Mouse (Mus musculus) granulocyte monocyte progenitor cell, adult 5-6 weeks (primary cell): ENCODE results near the gene Dazap1. TPM values are rescaled to one million over a fixed set of nuclear protein-coding genes. Genes with fewer than 3 reads are reported as not detected.

Experiments used
- ATAC-seq: replicated peaks from 2 replicates; pipeline ENCODE4 v1.8.0; 2016; ENCODE audit warnings: mild to moderate bottlenecking, moderate TSS enrichment, inconsistent platforms; ENCODE audit not compliant: poor library complexity, severe bottlenecking
- total RNA-seq, 2 experiments: library from RNA; stranded (forward) in 1 of 2; stranded (reverse) in 1 of 2; fragments of 200-712, 200-1000 nt in 1 of 2; fragments of >200 nt in 1 of 2; fragmentation: Nextera tagmentation in 1 of 2; gene quantifications; 2 replicates each; pipeline ENCODE4 v1.2.3; 2014 to 2017

The Dazap1 gene
- total RNA-seq, 2 experiments from 2014 or later = 128 to 157 TPM

DNA sequence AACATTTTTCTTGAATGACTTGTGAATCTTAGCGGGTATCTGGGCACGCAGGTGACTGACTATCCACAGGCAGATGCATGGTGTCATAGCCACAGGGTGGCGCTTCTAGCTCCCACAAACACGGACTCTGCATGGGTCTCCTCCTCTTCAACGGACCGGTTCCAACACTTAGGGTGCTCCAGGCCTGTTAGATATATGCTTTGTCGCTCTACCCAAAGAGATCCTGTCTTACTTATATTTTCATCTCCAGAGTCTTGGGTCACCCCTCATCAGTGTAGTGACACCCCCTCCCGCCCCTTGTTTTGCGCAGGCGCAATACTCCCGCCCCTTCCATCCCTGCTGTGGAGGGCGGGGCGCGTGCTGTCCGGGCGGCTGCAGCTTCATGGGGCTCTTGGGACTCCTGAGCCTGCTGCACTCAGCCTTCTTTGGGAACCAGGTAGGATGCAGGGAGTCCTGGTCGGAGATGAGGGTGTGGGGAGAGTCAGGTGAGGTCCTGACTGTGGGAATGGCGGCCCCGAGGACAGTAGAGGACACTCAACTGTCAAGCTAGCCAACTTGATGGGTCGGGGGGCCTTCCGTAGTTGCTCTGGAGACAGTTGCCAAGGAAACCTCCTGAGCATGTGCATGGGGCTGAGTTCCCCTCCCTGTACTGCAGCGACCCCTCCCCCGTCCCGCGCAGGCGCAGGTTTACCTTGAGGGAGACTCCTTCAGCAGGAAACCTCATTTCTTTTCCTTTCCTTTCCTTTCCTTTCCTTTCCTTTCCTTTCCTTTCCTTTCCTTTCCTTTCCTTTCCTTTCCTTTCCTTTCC lies 34.5 kb downstream of the Dazap1 start, which contains the start of gene Apc2:
Gene Apc2, plus strand, starts transcription at position 360 of the 808 bp plus-strand sequence.
- peak; percentile 40 for ATAC-seq

GRCm38 (mm10) chr10:80296824-80297223 lies 35.5 kb downstream of the Dazap1 start:
- no peak for ATAC-seq

- ATAC-seq = no peak
These were observed 36.3 kb downstream of the Dazap1 start for GRCm38 (mm10) chr10:80297526-80298133.

- peak; percentile 33; the same call in 1 of the 2 replicates for ATAC-seq
These were observed 37.4 kb downstream of the Dazap1 start for GRCm38 (mm10) chr10:80298571-80299281.

GRCm38 (mm10) chr10:80299301-80299700 lies 38.0 kb downstream of the Dazap1 start:
- ATAC-seq = no peak

DNA sequence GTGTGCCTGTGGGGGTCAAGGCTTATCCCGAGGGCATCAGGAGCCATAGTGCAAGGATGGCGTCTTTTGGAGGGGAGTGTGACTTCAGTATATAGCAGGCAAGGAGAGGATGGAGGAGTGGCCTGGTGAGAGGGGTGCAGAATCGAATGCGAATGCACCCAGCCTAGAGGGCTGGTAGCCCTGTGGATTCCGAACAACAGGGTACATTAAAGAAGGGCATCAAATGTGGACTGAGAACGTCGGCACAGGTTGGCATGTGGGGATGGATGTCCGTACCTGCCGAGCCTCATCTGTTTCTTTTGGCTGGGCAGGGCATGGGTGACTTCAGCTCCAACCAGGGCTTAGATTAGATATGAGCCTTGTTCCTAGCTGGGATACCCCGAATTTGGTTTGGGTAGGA lies 38.5 kb downstream of the Dazap1 start:
- no peak for ATAC-seq

GRCm38 (mm10) chr10:80300672-80301181 lies 39.4 kb downstream of the Dazap1 start:
- no peak for ATAC-seq

- ATAC-seq = no peak
These were observed 40.2 kb downstream of the Dazap1 start for GRCm38 (mm10) chr10:80301256-80302081.

- no peak for ATAC-seq
These were observed 40.7 kb downstream of the Dazap1 start for GRCm38 (mm10) chr10:80302082-80302355.

- ATAC-seq = no peak
These were observed 41.2 kb downstream of the Dazap1 start for GRCm38 (mm10) chr10:80302471-80302881.

DNA sequence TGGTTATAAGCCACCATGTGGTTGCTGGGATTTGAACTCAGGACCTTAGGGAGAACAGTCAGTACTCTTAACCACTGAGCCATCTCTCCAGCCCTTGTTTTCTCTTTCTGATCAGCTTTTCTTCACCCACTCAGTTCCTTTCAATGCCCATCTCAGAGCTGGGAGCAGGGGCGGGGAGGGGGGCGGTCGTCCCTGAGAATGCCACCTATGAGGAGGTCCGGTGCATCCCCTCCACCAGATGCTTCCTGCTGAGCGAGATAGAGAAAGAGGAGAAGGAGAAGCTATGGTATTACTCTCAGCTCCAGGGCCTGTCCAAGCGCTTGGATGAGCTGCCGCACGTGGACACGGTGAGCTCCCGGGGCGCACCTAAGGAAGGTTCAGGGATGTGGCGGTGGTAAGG lies 43.2 kb downstream of the Dazap1 start:
- ATAC-seq = peak; percentile 25

DNA sequence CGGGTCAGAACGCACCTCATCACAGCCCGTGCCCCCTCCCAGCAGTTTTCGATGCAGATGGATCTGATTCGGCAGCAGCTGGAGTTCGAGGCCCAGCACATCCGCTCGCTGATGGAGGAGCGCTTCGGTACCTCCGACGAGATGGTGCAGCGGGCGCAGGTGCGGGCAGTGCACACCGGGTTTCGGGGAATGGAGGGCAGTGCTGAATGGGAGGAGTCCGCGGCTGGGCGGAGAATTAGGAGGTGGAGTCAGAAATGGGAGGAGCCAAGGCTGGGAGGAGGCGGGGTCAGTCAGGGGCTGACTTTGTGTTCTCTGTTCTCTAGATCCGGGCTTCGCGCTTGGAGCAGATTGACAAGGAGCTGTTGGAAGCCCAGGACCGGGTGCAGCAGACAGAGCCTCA lies 43.6 kb downstream of the Dazap1 start:
- ATAC-seq = peak; percentile 83

DNA sequence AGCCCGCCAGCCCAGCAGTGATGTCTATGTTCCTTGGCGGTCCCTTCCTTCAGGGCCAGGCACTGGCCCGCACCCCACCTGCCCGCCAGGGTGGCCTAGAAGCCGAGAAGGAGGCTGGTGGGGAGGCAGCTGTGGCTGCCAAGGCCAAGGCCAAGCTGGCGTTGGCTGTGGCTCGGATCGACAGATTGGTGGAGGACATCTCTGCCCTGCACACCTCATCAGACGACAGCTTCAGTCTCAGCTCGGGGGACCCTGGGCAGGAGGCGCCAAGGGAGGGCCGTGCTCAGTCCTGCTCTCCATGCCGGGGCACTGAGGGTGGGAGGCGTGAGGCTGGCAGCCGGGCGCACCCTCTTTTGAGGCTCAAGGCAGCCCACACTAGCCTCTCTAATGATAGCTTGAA lies 50.3 kb downstream of the Dazap1 start:
- no peak for ATAC-seq

- ATAC-seq = no peak
These were observed 51.6 kb downstream of the Dazap1 start for GRCm38 (mm10) chr10:80312586-80313504.

DNA sequence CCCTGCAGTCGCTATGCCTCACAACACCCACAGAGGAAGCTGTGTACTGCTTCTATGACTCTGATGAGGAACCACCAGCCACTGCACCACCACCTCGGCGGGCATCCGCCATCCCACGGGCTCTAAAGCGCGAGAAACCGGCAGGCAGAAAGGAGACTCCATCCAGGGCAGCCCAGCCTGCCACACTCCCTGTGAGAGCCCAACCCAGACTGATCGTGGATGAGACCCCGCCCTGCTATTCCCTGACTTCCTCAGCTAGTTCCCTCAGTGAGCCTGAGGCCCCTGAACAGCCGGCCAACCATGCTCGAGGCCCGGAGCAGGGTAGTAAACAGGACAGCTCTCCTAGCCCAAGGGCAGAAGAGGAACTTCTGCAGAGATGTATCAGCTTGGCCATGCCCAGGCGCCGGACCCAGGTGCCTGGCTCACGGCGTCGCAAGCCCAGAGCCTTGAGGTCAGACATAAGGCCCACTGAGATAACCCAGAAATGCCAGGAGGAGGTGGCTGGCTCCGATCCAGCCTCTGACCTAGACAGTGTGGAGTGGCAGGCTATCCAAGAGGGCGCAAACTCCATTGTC lies 52.4 kb downstream of the Dazap1 start:
- peak; percentile 58 for ATAC-seq

DNA sequence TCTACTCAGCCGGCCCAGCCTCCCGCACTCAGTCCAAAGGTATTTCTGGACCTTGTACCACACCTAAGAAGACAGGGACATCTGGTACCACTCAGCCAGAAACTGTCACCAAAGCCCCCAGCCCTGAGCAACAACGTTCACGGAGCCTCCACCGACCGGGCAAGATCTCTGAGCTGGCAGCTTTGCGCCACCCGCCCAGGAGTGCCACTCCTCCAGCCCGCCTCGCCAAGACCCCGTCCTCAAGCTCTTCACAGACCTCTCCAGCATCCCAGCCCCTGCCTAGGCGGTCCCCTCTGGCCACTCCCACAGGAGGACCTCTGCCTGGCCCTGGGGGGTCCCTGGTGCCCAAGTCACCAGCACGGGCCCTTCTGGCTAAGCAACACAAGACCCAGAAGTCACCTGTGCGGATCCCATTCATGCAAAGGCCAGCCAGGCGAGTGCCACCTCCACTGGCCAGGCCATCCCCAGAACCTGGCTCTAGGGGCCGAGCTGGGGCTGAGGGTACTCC lies 53.3 kb downstream of the Dazap1 start:
- ATAC-seq = no peak

DNA sequence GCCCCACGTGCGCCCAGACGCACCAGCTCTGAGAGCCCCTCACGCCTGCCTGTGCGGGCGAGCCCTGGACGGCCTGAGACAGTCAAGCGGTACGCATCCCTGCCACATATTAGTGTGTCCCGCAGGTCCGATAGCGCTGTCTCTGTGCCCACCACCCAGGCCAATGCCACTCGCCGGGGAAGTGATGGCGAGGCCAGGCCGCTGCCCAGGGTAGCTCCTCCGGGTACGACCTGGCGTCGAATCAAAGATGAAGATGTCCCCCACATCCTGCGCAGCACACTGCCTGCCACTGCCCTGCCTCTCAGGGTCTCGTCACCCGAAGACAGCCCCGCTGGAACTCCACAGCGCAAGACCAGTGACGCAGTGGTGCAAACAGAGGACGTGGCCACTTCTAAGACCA lies 54.0 kb downstream of the Dazap1 start:
- ATAC-seq = no peak

GRCm38 (mm10) chr10:80316359-80316781 lies 55.1 kb downstream of the Dazap1 start:
- ATAC-seq = no peak

GRCm38 (mm10) chr10:80317011-80317410 lies 55.7 kb downstream of the Dazap1 start:
- no peak for ATAC-seq
